Mouse (Mus musculus) hindbrain, embryonic 13.5 days (tissue): ENCODE measurements around the gene Zdhhc1. TPM values are rescaled to one million over a fixed set of nuclear protein-coding genes. Genes with fewer than 3 reads are reported as not detected.

Experiments used
- ATAC-seq: fragments of 200-750 bp; cut with Nextera tagmentation; 2 replicates; pipeline ENCODE4 v1.8.0; 2017; ENCODE audit warnings: moderate TSS enrichment; ENCODE audit not compliant: low FRiP score
- H3K27ac ChIP-seq: fragments of 300-500 bp; sonication (generic); 2 replicates; pipeline ENCODE4 v1.5.1; 2015; ENCODE audit warnings: inconsistent platforms, mild to moderate bottlenecking, moderate library complexity
- H3K27me3 ChIP-seq: fragments of 300-500 bp; sonication (generic); 2 replicates; pipeline ENCODE4 v1.6.1; 2015; ENCODE audit warnings: mild to moderate bottlenecking, inconsistent platforms
- H3K36me3 ChIP-seq: fragments of 300-500 bp; sonication (generic); 2 replicates; pipeline ENCODE4 v1.6.1; 2015; ENCODE audit warnings: mild to moderate bottlenecking, inconsistent platforms
- H3K4me1 ChIP-seq: fragments of 300-500 bp; sonication (generic); replicated peaks from 2 replicates; pipeline ENCODE4 v1.6.1; 2015; ENCODE audit warnings: inconsistent platforms
- H3K4me2 ChIP-seq: fragments of 300-500 bp; sonication (generic); 2 replicates; pipeline ENCODE4 v1.6.1; 2015; ENCODE audit warnings: inconsistent platforms, mild to moderate bottlenecking, moderate library complexity
- H3K4me3 ChIP-seq: fragments of 300-500 bp; sonication (generic); 2 replicates; pipeline ENCODE4 v1.5.1; 2015; ENCODE audit warnings: mild to moderate bottlenecking, inconsistent platforms
- H3K9ac ChIP-seq: fragments of 300-500 bp; sonication (generic); 2 replicates; pipeline ENCODE4 v1.6.1; 2015; ENCODE audit warnings: mild to moderate bottlenecking, inconsistent platforms
- H3K9me3 ChIP-seq: fragments of 300-500 bp; sonication (generic); 2 replicates; pipeline ENCODE4 v1.6.1; 2016; ENCODE audit warnings: inconsistent platforms
- WGBS: fragments of 180-500 bp; shearing (Covaris S2); methylation state at CpG from one replicate; pipeline ENCODE4 v1.1.7; 2015; 5-methylcytosine and 5-hydroxymethylcytosine counted together
- polyA plus RNA-seq: library from polyadenylated mRNA; unstranded; fragments of >200 nt; fragmentation: Nextera tagmentation; extraction: Ambion mirVana; gene quantifications from 2 replicates; pipeline ENCODE4 v1.2.1, GENCODE M21; 2015

Zdhhc1 gene
- polyA plus RNA-seq, 1 experiment from 2014 or later = 34.3 TPM

- ATAC-seq = no peak
- 83% methylated on average over 3 of the region's 3 CpGs for WGBS
- Histone ChIP-seq H3K4me1 (peaks cover 12% of the 10 kb centered on the region), H3K36me3 (peaks cover 64% of the 10 kb centered on the region), H3K4me3 (no peak overlapping the region), H3K27ac (no peak overlapping the region), H3K4me2 (no peak overlapping the region), H3K9me3 (no peaks in the 10 kb centered on the region), H3K27me3 (no peaks in the 10 kb centered on the region), H3K9ac (no peak overlapping the region)
Observed at GRCm38 (mm10) chr8:105529271-105529670, 32.6 kb upstream of the Zdhhc1 start.

DNA sequence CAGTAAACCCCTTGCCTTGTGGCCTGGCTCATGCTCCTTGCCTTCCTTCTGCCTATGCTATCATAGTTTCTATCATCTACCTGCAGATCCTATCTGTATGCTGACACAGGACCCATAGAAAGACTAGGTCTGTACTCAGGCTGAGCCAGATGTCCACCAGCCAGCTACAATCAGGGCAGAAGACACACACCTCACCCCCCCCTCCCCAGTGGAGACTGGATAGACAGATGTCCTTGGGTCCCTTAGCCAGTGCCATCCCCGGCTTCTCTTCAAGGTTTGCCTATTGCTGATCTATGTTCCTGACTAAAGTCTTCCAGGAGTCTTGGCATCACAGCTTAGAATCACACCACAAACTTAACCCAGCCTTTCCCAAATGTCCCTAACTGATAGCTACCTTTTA, 31.5 kb upstream of the Zdhhc1 start:
- H3K27me3 ChIP-seq = no peaks in the 10 kb centered on the region
- 100% methylated on average over 1 of the region's 1 CpGs for WGBS
- no peak overlapping the region for H3K4me3 ChIP-seq
- no peak overlapping the region for H3K27ac ChIP-seq
- no peak overlapping the region for H3K9ac ChIP-seq
- H3K9me3 ChIP-seq = no peaks in the 10 kb centered on the region
- peaks cover 74% of the 10 kb centered on the region for H3K36me3 ChIP-seq
- H3K4me2 ChIP-seq = no peak overlapping the region
- peaks cover 6% of the 10 kb centered on the region for H3K4me1 ChIP-seq
- ATAC-seq = no peak

- 84% methylated on average over 2 of the region's 2 CpGs for WGBS
- Histone ChIP-seq H3K4me1 (peaks cover 4% of the 10 kb centered on the region), H3K4me2 (no peak overlapping the region), H3K9me3 (no peaks in the 10 kb centered on the region), H3K27me3 (no peaks in the 10 kb centered on the region), H3K36me3 (peaks cover 81% of the 10 kb centered on the region), H3K27ac (no peak overlapping the region), H3K9ac (no peak overlapping the region), H3K4me3 (no peak overlapping the region)
- ATAC-seq = peak; percentile 29; the same call in 1 of the 2 replicates
Observed at GRCm38 (mm10) chr8:105527110-105527509, 30.4 kb upstream of the Zdhhc1 start.

DNA sequence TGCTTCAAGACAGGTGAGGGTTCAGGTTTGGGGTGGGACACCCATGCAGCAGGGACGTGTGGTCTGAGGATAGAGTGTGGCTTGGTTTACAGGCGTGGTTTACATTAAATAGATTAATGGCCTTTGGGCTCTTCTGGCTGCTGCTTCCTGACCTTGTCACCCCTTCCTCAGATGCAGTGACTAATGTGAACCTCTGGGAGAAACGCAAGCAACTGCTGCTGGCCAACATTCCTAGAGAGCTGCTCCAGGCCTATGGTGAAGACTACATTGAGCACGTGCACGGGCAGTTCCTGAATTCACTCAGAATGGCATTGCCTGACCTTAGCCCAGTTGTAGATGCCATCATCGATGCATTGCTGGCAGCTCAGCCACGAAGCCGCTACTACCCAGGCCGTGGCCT, 26.2 kb upstream of the Zdhhc1 start:
- peaks cover 3% of the 10 kb centered on the region; the same call in 1 of the 2 replicates for H3K27me3 ChIP-seq
- WGBS = 78% methylated on average over 9 of the region's 9 CpGs
- 0 out of 2 replicates have a peak overlapping the region, but pooled peaks have one; percentile 35 for H3K27ac ChIP-seq
- no peak for ATAC-seq
- no peak overlapping the region for H3K4me3 ChIP-seq
- H3K4me1 ChIP-seq = peaks cover 42% of the 10 kb centered on the region
- no peak overlapping the region for H3K9ac ChIP-seq
- no peaks in the 10 kb centered on the region for H3K9me3 ChIP-seq
- no peak overlapping the region for H3K4me2 ChIP-seq
- H3K36me3 ChIP-seq = peaks cover 56% of the 10 kb centered on the region

GRCm38 (mm10) chr8:105521995-105522769, 25.5 kb upstream of the Zdhhc1 start:
- no peak overlapping the region for H3K4me3 ChIP-seq
- peaks cover 49% of the 10 kb centered on the region for H3K4me1 ChIP-seq
- H3K4me2 ChIP-seq = no peak overlapping the region
- no peak for ATAC-seq
- H3K9ac ChIP-seq = no peak overlapping the region
- H3K27ac ChIP-seq = 0 out of 2 replicates have a peak overlapping the region, but pooled peaks have one; percentile 35
- H3K36me3 ChIP-seq = peaks cover 49% of the 10 kb centered on the region
- H3K27me3 ChIP-seq = peaks cover 10% of the 10 kb centered on the region
- no peaks in the 10 kb centered on the region for H3K9me3 ChIP-seq
- WGBS = 86% methylated on average over 21 of the region's 21 CpGs

DNA sequence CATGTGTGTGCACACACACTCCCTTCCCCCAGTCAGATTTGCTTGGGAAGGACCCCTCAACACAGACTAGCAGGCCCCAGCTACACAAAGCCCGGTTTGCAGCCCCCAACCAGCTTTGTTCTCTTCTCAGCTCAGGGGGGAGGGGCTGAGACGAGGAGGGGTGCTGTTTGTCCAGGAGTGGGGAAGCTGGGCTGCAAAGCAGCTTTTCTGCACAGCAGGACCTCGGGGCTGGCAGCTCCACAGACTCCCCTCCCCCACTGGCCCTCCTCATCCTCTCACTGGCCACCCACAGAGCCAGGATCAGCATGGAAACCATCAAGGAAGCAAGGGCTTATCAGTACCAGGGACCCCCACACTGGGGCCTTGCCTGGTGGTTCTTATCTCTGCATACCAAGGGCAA, 24.4 kb upstream of the Zdhhc1 start:
- H3K4me3 ChIP-seq = no peak overlapping the region
- H3K4me2 ChIP-seq = 0 out of 2 replicates have a peak overlapping the region, but pooled peaks have one; percentile 15
- WGBS = 0% methylated on average over 3 of the region's 3 CpGs
- peak overlapping the region; percentile 31 for H3K27ac ChIP-seq
- H3K4me1 ChIP-seq = peaks cover 54% of the 10 kb centered on the region
- peak overlapping the region; percentile 24; the same call in 1 of the 2 replicates for H3K9ac ChIP-seq
- H3K36me3 ChIP-seq = peaks cover 45% of the 10 kb centered on the region
- no peaks in the 10 kb centered on the region for H3K9me3 ChIP-seq
- peaks cover 12% of the 10 kb centered on the region for H3K27me3 ChIP-seq
- ATAC-seq = no peak

- 0 out of 2 replicates have a peak overlapping the region, but pooled peaks have one; percentile 24 for H3K9ac ChIP-seq
- no peak overlapping the region for H3K4me3 ChIP-seq
- 28% methylated on average over 5 of the region's 5 CpGs for WGBS
- ATAC-seq = no peak
- H3K4me1 ChIP-seq = peaks cover 55% of the 10 kb centered on the region
- H3K4me2 ChIP-seq = peak overlapping the region; percentile 15; the same call in 1 of the 2 replicates
- H3K27ac ChIP-seq = peak overlapping the region; percentile 31
- H3K36me3 ChIP-seq = peaks cover 42% of the 10 kb centered on the region
- H3K9me3 ChIP-seq = no peaks in the 10 kb centered on the region
- H3K27me3 ChIP-seq = peaks cover 12% of the 10 kb centered on the region
Observed at GRCm38 (mm10) chr8:105520521-105520920, 23.8 kb upstream of the Zdhhc1 start.

DNA sequence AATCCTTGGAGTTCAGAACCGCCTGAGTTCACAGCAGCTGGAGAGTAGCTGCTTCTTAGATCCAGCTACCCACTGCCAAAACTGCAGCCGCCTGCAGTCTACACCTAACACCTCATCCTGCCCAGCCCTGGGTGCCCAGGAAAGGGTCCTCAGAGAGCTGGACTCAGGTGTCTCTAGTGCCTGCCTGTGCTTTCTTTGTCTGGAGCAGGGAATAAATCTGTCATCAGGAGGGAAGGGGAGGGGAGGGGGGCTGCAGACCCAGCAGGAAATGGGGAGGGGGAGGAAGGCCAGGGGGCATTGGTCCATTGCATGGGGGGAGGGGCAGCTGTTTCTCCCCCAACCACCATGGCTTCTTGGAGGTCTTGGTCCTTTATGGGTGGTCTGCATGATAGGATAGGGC, 22.9 kb upstream of the Zdhhc1 start:
- Histone ChIP-seq H3K4me1 (peaks cover 55% of the 10 kb centered on the region), H3K36me3 (peaks cover 32% of the 10 kb centered on the region), H3K4me2 (peak overlapping the region; percentile 94), H3K27ac (peak overlapping the region; percentile 58; the same call in 1 of the 2 replicates), H3K9me3 (no peaks in the 10 kb centered on the region), H3K9ac (peak overlapping the region; percentile 82), H3K27me3 (peaks cover 20% of the 10 kb centered on the region), H3K4me3 (peak overlapping the region; percentile 56)
- no peak for ATAC-seq
- 10% methylated on average over 2 of the region's 2 CpGs for WGBS

- Histone ChIP-seq H3K4me2 (peak within 1 kb of the TSS; percentile 94), H3K9me3 (no peaks in the 10 kb centered on the region), H3K36me3 (peaks cover 24% of the 10 kb centered on the region), H3K27me3 (peaks cover 20% of the 10 kb centered on the region), H3K27ac (peak within 1 kb of the TSS; percentile 61; the same call in 1 of the 2 replicates), H3K9ac (peak within 1 kb of the TSS; percentile 82), H3K4me3 (peak within 1 kb of the TSS; percentile 56), H3K4me1 (peaks cover 51% of the 10 kb centered on the region)
- peak; percentile 67 for ATAC-seq
- 1% methylated on average over 68 of the region's 68 CpGs for WGBS
Observed at GRCm38 (mm10) chr8:105518436-105519313, 22.0 kb upstream of the Zdhhc1 start, which contains the start of gene Hsd11b2. Gene Hsd11b2 (plus strand): TSS chr8:105518755.

GRCm38 (mm10) chr8:105517346-105517745, 20.6 kb upstream of the Zdhhc1 start:
- 47% methylated on average over 8 of the region's 8 CpGs for WGBS

GRCm38 (mm10) chr8:105516018-105516645, 19.4 kb upstream of the Zdhhc1 start:
- Histone ChIP-seq H3K27me3 (peaks cover 20% of the 10 kb centered on the region), H3K4me3 (peak overlapping the region; percentile 15; the same call in 1 of the 2 replicates), H3K36me3 (peaks cover under 1% of the 10 kb centered on the region; the same call in 1 of the 2 replicates), H3K4me2 (peak overlapping the region; percentile 44), H3K9me3 (no peaks in the 10 kb centered on the region), H3K9ac (0 out of 2 replicates have a peak overlapping the region, but pooled peaks have one; percentile 29), H3K4me1 (peaks cover 46% of the 10 kb centered on the region), H3K27ac (no peak overlapping the region)
- 9% methylated on average over 12 of the region's 12 CpGs for WGBS
- peak; percentile 62 for ATAC-seq

More at GRCm38 (mm10) chr8:105517346-105517745, 20.6 kb upstream of the Zdhhc1 start:
- H3K4me3 ChIP-seq = no peak overlapping the region
- H3K9ac ChIP-seq = no peak overlapping the region
- H3K4me2 ChIP-seq = 0 out of 2 replicates have a peak overlapping the region, but pooled peaks have one; percentile 17
- peaks cover 10% of the 10 kb centered on the region for H3K36me3 ChIP-seq
- H3K27me3 ChIP-seq = peaks cover 20% of the 10 kb centered on the region
- H3K9me3 ChIP-seq = no peaks in the 10 kb centered on the region
- no peak for ATAC-seq
- H3K4me1 ChIP-seq = peaks cover 51% of the 10 kb centered on the region
- H3K27ac ChIP-seq = no peak overlapping the region
